Mouse (Mus musculus) liver, embryonic 11.5 days (tissue): ENCODE results near the gene Sox12. TPM values are rescaled to one million over a fixed set of nuclear protein-coding genes. Genes with fewer than 3 reads are reported as not detected.

Experiments
- ATAC-seq: fragments of 200-750 bp; cut with Nextera tagmentation; replicated peaks from 2 replicates; pipeline ENCODE4 v1.8.0; 2017; ENCODE audit warnings: moderate number of reproducible peaks, mild to moderate bottlenecking, moderate TSS enrichment, moderate library complexity; ENCODE audit not compliant: low FRiP score
- DNase-seq: peaks from one replicate; pipeline ENCODE4 v3.0.0-alpha.2; 2017; ENCODE audit warnings: low spot score
- H3K27ac ChIP-seq: fragments of 300-500 bp; sonication (generic); 2 replicates; pipeline ENCODE4 v1.5.1; 2014; ENCODE audit warnings: mild to moderate bottlenecking, low read depth, low read length, control low read depth
- H3K27me3 ChIP-seq: fragments of 300-500 bp; sonication (generic); replicated peaks from 2 replicates; pipeline ENCODE4 v1.6.1; 2014; ENCODE audit warnings: low read length, mixed read lengths; ENCODE audit not compliant: control insufficient read depth, insufficient read depth
- H3K36me3 ChIP-seq: fragments of 300-500 bp; sonication (generic); 2 replicates; pipeline ENCODE4 v1.6.1; 2014; ENCODE audit warnings: mild to moderate bottlenecking, low read length, moderate library complexity, mixed read lengths; ENCODE audit not compliant: control insufficient read depth, insufficient read depth
- H3K4me1 ChIP-seq: fragments of 300-500 bp; sonication (generic); replicated peaks from 2 replicates; pipeline ENCODE4 v1.6.1; 2014; ENCODE audit warnings: low read length, mixed read lengths; ENCODE audit not compliant: control insufficient read depth, insufficient read depth
- H3K4me2 ChIP-seq: fragments of 300-500 bp; sonication (generic); 2 replicates; pipeline ENCODE4 v1.6.1; 2014; ENCODE audit warnings: mild to moderate bottlenecking, control low read depth, moderate library complexity
- H3K4me3 ChIP-seq: fragments of 300-500 bp; sonication (generic); 2 replicates; pipeline ENCODE4 v1.5.1; 2014; ENCODE audit warnings: low read depth, low read length, control low read depth
- H3K9ac ChIP-seq: fragments of 300-500 bp; sonication (generic); 2 replicates; pipeline ENCODE4 v1.6.1; 2014; ENCODE audit warnings: low read depth, low read length, control low read depth
- H3K9me3 ChIP-seq: fragments of 300-500 bp; sonication (generic); 2 replicates; pipeline ENCODE4 v1.6.1; 2016; ENCODE audit warnings: low read length, inconsistent platforms, mixed read lengths; ENCODE audit not compliant: control insufficient read depth
- WGBS: fragments of 180-500 bp; shearing (Covaris S2); extraction: QIAGEN DNeasy Blood & Tissue Kit; methylation state at CpG from one replicate; pipeline ENCODE4 v1.1.7; 2014; 5-methylcytosine and 5-hydroxymethylcytosine counted together
- polyA plus RNA-seq: library from polyadenylated mRNA; unstranded; fragments of >200 nt; fragmentation: Nextera tagmentation; extraction: Ambion mirVana; gene quantifications from 2 replicates; pipeline ENCODE4 v1.2.1, GENCODE M21; 2014

Gene Sox12
- polyA plus RNA-seq, 1 experiment from 2014 or later: 9.8 TPM

DNA sequence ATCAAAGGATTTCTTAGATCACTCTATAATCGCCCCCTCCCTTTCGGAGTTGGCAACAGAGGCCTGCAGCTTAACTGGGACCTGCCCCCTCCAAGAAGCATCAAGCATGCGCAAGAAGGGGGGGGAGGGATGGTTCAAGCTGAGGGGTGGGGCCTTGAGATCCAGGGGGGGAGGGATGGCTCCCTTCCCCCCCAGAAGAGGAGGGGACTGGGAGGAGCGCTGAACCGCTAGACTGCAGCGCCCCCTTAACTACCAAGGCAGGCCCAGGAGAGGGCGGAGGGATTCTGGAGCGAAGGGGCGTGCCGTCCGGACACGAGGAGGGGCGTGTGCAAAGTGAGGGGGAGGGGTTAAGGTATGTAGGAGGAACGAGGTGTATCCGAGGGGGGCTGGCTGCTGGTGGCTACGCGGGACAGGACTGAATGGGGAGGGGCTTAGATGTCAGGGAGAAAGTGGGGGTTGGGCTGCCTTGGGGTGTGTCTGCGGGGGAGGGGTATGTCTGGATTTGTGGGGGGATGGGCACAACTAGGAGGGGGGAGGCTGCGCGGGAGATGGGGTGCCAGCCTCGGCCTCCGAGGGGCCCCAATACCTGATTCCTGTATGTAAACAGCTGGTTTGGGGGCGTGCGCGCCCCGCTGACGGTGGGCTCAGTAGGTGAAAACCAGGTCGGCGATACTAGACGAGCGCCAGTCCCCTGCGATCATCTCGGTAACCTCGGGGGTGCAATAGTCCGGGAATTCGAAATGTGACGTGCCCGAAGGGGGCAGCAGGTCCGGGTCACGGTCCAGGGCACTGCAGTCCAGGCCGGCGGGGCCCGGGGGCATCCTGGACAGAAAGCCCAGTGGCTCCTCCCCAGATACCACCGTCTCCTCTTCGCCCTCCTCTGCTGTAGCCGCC, 1.5 kb downstream of the Sox12 start:
- Histone ChIP-seq H3K4me2 (peak overlapping the region; percentile 99), H3K9ac (peak overlapping the region; percentile 76), H3K27me3 (no peaks in the 10 kb centered on the region), H3K9me3 (no peaks in the 10 kb centered on the region), H3K27ac (peak overlapping the region; percentile 100), H3K4me1 (peaks cover 40% of the 10 kb centered on the region), H3K4me3 (peak overlapping the region; percentile 74), H3K36me3 (no peaks in the 10 kb centered on the region)
- under 1% methylated on average over 45 of the region's 46 CpGs for WGBS
- ATAC-seq: peak; percentile 72
- DNase-seq: peak; percentile 97

DNA sequence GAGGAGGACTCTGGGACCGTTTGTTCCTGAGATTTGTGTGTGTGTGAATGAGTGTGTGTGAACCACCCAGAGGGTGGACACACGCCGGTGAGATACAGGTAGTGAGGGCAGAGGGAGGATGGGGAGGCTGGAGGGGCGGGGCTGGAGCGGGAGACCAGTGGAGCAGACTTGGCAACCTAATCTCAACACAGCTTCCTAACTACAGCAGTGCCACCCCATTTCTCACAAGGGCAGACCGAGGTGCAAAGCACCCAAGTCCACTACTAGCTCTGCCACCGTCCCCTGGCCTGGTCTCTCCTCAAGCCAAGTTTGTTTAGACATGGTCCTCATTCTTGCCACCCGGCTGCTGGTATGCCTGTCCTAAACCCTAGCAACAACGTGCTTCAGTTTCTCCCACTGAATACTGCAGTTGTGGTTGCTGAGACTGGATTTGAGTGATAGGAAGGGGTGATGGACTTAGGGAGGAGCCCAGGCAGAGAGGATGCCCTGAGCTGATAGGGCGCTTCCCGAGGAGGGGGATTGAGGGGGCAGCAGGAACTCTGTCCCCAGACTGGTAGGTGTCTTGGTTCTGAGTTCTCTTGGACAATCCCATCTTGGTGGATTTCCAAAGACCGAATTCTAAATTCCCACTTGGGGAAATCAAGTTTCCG, 2.5 kb downstream of the Sox12 start:
- H3K4me1 ChIP-seq: peaks cover 40% of the 10 kb centered on the region
- H3K27ac ChIP-seq: peak overlapping the region; percentile 34
- peak overlapping the region; percentile 76 for H3K9ac ChIP-seq
- H3K27me3 ChIP-seq: no peaks in the 10 kb centered on the region
- 26% methylated on average over 13 of the region's 13 CpGs for WGBS
- no peaks in the 10 kb centered on the region for H3K9me3 ChIP-seq
- ATAC-seq (no peak), DNase-seq (no peak)
- H3K4me2 ChIP-seq: peak overlapping the region; percentile 99
- no peaks in the 10 kb centered on the region for H3K36me3 ChIP-seq
- peak overlapping the region; percentile 74 for H3K4me3 ChIP-seq

DNA sequence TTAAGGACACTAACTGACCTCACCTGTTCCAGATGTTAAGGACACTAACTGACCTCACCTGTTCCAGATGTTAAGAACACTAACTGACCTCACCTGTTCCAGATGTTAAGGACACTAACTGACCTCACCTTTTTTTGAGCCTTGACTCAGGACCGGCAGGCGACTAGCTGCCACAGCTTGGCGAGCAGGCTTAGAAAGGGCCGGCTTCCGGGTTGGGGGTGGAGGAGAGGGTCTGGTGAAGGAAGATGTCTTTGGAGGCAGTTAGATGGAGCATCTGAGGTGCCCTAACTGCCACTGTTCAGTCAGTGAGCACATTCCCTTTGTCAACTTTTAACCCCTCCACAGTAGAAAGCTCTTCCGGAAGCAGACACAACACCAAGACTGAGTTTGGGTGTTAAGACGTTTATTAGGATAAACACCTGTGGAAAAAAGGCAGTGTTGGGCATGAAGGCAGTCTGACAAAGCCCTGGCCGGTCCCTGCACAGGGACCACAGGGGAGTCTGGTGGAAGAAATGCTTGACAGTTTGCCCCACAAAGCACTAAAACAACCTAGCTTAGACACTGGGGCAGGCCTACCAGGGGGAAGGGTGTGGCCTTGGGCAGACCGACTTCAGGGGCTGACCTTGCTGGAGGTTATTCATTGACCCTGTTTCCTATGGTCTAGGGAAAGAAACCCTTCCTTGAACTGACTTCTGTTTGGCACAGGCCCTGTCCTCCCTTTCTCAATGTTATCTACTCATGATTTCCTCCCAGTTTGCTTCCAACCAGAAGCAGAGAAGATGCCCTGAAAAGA, 4.4 kb downstream of the Sox12 start:
- Histone ChIP-seq H3K4me1 (peaks cover 27% of the 10 kb centered on the region), H3K4me2 (peak overlapping the region; percentile 99), H3K36me3 (no peaks in the 10 kb centered on the region), H3K9ac (no peak overlapping the region), H3K27me3 (no peaks in the 10 kb centered on the region), H3K27ac (no peak overlapping the region), H3K9me3 (no peaks in the 10 kb centered on the region), H3K4me3 (no peak overlapping the region)
- 63% methylated on average over 9 of the region's 9 CpGs for WGBS
- DNase-seq (no peak), ATAC-seq (no peak)

DNA sequence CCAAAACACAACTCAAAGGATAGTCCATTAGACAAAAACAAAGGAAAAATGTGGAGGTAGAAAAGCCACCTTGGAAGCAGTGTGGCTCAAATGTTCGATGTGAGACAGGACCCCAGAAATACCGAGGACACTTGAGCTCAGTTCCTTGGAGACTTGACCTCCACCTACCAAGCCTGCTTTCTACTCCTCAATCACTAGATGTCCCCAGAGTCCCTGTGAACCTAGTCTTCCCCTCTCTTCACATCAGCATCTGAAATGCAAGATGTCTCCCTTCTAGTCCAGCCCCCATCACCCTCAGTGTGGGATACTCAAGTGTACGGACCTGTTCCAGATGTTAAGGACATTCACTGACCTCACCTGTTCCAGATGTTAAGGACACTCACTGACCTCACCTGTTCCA, 5.1 kb downstream of the Sox12 start:
- DNase-seq (no peak), ATAC-seq (no peak)
- no peaks in the 10 kb centered on the region for H3K9me3 ChIP-seq
- no peak overlapping the region for H3K4me3 ChIP-seq
- H3K4me2 ChIP-seq: no peak overlapping the region
- H3K27ac ChIP-seq: no peak overlapping the region
- no peaks in the 10 kb centered on the region for H3K27me3 ChIP-seq
- no peak overlapping the region for H3K9ac ChIP-seq
- peaks cover 27% of the 10 kb centered on the region for H3K4me1 ChIP-seq
- H3K36me3 ChIP-seq: no peaks in the 10 kb centered on the region
- 17% methylated on average over 3 of the region's 3 CpGs for WGBS

DNA sequence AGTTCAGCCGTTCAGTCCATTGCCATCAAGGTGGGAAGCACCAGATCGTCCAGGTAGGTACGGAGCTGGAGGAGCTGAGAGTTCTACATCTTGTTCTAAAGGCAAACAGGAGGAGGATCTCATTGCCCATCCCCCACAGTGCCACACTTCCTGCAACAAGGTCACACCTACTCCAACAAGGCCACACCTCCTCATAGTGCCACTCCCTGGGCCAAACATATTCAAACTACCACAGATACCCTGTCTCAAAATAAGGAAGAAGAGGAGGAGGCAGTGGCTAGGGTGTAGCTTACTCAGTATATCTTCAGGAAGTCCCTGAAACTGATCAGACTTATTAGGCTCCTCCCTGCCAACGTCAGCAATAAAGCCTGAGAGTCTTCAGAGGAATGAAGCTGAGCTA, 13.7 kb downstream of the Sox12 start:
- H3K4me1 ChIP-seq: no peaks in the 10 kb centered on the region
- DNase-seq (no peak), ATAC-seq (no peak)
- no peaks in the 10 kb centered on the region for H3K9me3 ChIP-seq
- 82% methylated on average over 4 of the region's 4 CpGs for WGBS
- H3K27me3 ChIP-seq: no peaks in the 10 kb centered on the region
- H3K36me3 ChIP-seq: no peaks in the 10 kb centered on the region
- no peak overlapping the region for H3K4me2 ChIP-seq
- no peak overlapping the region for H3K9ac ChIP-seq
- no peak overlapping the region for H3K27ac ChIP-seq
- H3K4me3 ChIP-seq: no peak overlapping the region

DNA sequence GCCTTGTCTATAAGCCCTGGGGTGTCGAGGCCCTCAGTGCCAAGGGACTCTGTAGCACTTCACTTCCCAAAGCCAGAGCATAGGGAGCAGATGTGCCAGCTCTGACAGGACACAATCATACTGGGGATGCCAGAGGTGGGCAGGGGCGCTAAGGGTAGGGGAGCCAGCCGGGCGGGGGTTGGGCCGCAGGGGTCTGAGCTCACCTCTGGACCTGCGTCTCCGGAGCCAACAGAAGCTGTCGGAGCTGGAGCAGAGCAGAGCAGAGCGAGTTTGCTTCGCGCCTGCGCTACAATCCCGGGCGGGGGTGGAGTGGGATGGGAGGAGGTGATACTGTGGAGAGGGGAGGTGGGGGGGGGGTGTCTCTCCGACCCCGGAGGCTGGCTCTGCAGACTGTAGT, 21.5 kb downstream of the Sox12 start, which contains the start of gene Nrsn2:
Gene Nrsn2 (minus strand): TSS at position 294 of the 397 bp plus-strand sequence.
- H3K9me3 ChIP-seq: no peaks in the 10 kb centered on the region
- H3K4me3 ChIP-seq: no peak within 1 kb of the TSS
- no peak for DNase-seq
- H3K4me1 ChIP-seq: no peaks in the 10 kb centered on the region
- no peak for ATAC-seq
- no peaks in the 10 kb centered on the region for H3K36me3 ChIP-seq
- WGBS: 3% methylated on average over 16 of the region's 16 CpGs
- peaks cover 40% of the 10 kb centered on the region for H3K27me3 ChIP-seq
- H3K4me2 ChIP-seq: peak within 1 kb of the TSS; percentile 25
- no peak within 1 kb of the TSS for H3K9ac ChIP-seq
- no peak within 1 kb of the TSS for H3K27ac ChIP-seq

DNA sequence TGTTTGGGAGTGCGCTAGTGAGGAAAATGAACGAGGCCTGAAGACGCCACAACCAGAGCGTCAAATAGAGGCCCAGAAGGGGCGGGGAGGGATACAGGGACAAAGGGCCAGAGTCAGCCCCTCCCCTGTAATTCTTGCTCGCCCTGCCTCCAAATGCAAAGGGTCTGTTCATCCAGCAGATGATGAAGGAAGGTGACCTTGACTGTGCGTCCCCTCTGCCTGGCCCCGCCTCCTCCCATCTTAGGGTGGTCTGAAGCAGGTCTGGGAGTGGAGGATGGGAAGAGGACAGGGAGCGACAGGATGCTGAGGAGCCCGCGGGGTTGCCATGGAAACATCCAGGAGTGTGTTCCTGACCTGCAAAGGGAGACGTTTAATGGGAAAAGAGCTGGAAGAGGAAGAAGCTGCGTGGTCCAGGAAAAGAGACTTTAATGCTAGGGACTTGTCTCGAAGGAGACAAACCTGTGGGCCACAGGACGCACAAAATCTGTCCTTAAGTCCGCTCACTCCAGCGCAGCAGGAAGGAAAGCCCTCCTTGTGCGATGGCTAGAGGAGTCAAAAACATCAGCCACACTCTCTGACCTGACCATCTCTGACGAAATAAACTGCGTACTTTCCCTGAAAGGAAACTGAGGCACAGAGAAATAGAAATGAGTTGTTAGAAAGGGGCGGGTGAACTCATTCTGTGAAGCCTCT, 22.1 kb downstream of the Sox12 start:
- no peaks in the 10 kb centered on the region for H3K9me3 ChIP-seq
- H3K27ac ChIP-seq: no peak overlapping the region
- H3K36me3 ChIP-seq: no peaks in the 10 kb centered on the region
- H3K4me1 ChIP-seq: no peaks in the 10 kb centered on the region
- WGBS: 10% methylated on average over 21 of the region's 21 CpGs
- H3K4me2 ChIP-seq: peak overlapping the region; percentile 25; the same call in 1 of the 2 replicates
- H3K9ac ChIP-seq: no peak overlapping the region
- DNase-seq (no peak), ATAC-seq (no peak)
- H3K27me3 ChIP-seq: peaks cover 40% of the 10 kb centered on the region
- no peak overlapping the region for H3K4me3 ChIP-seq

DNA sequence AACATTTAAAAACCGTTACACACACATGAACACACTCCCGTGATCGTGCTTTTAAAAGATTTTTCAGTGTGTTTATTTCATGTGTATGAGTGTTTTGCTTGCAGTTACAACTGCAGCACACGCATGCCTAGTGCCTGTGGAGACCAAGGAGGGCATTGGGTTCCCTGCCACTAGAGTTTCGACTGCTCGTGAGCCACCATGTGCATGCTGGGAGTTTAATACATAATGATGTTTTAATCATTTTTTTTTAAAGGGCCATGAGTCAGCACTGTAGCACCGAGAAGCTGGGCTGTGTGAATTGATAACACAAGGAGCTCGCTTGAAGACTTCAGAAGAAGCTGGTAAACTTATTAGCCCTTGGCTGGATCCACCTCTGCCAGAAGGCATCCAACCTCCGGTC, 24.3 kb downstream of the Sox12 start:
- WGBS: 72% methylated on average over 9 of the region's 9 CpGs
- DNase-seq: no peak
- no peaks in the 10 kb centered on the region for H3K36me3 ChIP-seq
- no peaks in the 10 kb centered on the region for H3K4me1 ChIP-seq
- no peak overlapping the region for H3K4me2 ChIP-seq
- no peak overlapping the region for H3K27ac ChIP-seq
- ATAC-seq: no peak
- no peak overlapping the region for H3K4me3 ChIP-seq
- H3K9ac ChIP-seq: no peak overlapping the region
- peaks cover 40% of the 10 kb centered on the region for H3K27me3 ChIP-seq
- no peaks in the 10 kb centered on the region for H3K9me3 ChIP-seq
